Mouse (Mus musculus): Measurements from ENCODE around the gene Rapgef6. TPM values are rescaled to one million over a fixed set of nuclear protein-coding genes. Genes with fewer than 3 reads are reported as not detected.

The Rapgef6 gene
- polyA plus RNA-seq, 1 experiment from 2014 or later = 34.3 TPM

DNA sequence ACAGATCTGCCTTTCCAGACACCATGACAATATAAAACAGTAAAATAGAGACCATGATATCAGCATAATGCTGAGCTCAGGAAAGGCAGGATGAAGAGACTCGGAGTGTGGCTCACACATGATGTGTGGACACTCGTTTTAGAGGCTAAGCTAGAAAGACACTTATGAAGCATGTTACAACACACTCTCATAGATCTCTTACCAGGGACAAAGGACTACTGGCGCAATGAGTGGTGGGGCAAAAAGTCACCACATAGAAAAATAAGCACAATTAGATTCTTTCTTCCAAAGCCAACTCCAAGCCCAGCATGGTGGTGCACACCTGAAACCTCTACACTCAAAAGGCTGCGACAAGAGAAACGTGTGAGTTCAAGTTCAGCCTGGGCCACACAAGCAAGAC is 208.3 kb downstream of the Rapgef6 start:
- H3K36me3 ChIP-seq = peaks cover 76% of the 10 kb centered on the region
- WGBS = 91% methylated on average over 5 of the region's 5 CpGs

GRCm38 (mm10) chr11:54731367-54731766 is 208.7 kb downstream of the Rapgef6 start:
- Histone ChIP-seq H3K4me3 (no peak overlapping the region), H3K27me3 (ENCODE audit: low read depth, poor library complexity, severe bottlenecking) (no peaks in the 10 kb centered on the region), H3K27ac (no peak overlapping the region), H3K4me1 (no peaks in the 10 kb centered on the region), H3K36me3 (peaks cover 76% of the 10 kb centered on the region), H3K9me3 (replicated peaks) (no peaks in the 10 kb centered on the region)
- 81% methylated on average over 7 of the region's 7 CpGs for WGBS
- DNase-seq (ENCODE audit: low spot score) = no peak

More for the DNA sequence above, 208.3 kb downstream of the Rapgef6 start:
- no peak overlapping the region for H3K4me3 ChIP-seq
- H3K4me1 ChIP-seq = no peaks in the 10 kb centered on the region
- H3K27me3 ChIP-seq (ENCODE audit: low read depth, poor library complexity, severe bottlenecking) = no peaks in the 10 kb centered on the region
- H3K9me3 ChIP-seq (replicated peaks) = no peaks in the 10 kb centered on the region
- no peak overlapping the region for H3K27ac ChIP-seq
- DNase-seq (ENCODE audit: low spot score) = no peak

DNA sequence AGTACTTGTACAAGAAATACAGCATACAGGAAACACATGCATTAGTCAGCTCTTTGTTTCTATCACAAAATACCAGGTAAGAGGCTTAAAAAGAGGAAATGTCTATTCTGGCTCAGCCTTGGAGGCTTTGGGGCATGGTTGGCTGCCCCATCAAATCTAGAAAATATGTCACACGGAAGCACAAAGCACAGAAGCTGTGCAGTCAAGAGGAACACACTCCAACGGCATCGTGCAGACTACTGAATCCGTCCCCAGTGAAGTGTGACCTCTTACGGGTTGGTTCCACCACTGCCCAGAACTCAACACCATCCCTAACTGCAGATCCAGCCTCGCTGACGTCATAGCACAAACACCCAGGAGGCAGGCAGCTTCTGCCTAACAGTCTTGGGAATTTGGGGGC is 210.9 kb downstream of the Rapgef6 start:
- Histone ChIP-seq H3K36me3 (peaks cover 68% of the 10 kb centered on the region), H3K9me3 (replicated peaks) (no peaks in the 10 kb centered on the region), H3K27me3 (ENCODE audit: low read depth, poor library complexity, severe bottlenecking) (no peaks in the 10 kb centered on the region), H3K4me1 (no peaks in the 10 kb centered on the region), H3K4me3 (no peak overlapping the region), H3K27ac (no peak overlapping the region)
- WGBS = 91% methylated on average over 7 of the region's 7 CpGs
- DNase-seq (ENCODE audit: low spot score) = no peak

- DNase-seq (ENCODE audit: low spot score) = no peak
- Histone ChIP-seq H3K9me3 (replicated peaks) (no peaks in the 10 kb centered on the region), H3K4me3 (no peak overlapping the region), H3K27me3 (ENCODE audit: low read depth, poor library complexity, severe bottlenecking) (no peaks in the 10 kb centered on the region), H3K27ac (no peak overlapping the region), H3K36me3 (peaks cover 69% of the 10 kb centered on the region), H3K4me1 (no peaks in the 10 kb centered on the region)
- 95% methylated on average over 1 of the region's 1 CpGs for WGBS
These were observed 212.5 kb downstream of the Rapgef6 start for GRCm38 (mm10) chr11:54735114-54735513.

DNA sequence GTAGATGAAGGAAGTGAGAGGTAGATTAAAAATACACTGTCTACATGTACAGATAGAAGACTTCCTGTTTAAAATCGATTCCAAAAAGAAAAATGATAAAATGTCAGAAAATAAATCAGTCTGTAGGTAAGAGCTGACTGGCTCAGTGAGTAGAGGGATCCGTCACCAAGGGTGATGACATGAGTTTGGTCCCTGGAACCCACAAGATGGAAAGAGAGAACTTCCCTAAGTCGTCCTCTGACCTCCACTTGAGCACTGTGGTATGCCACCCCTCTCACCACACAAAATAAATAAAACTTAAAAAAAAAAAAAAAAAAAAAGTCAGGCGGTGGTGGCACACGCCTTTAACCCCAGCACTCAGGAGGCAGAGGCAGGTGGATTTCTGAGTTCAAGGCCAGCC is 214.3 kb downstream of the Rapgef6 start:
- DNase-seq (ENCODE audit: low spot score) = no peak
- no peak overlapping the region for H3K27ac ChIP-seq
- H3K4me3 ChIP-seq = no peak overlapping the region
- H3K9me3 ChIP-seq (replicated peaks) = no peaks in the 10 kb centered on the region
- no peaks in the 10 kb centered on the region for H3K4me1 ChIP-seq
- WGBS = 91% methylated on average over 5 of the region's 5 CpGs
- H3K36me3 ChIP-seq = peaks cover 71% of the 10 kb centered on the region
- no peaks in the 10 kb centered on the region for H3K27me3 ChIP-seq (ENCODE audit: low read depth, poor library complexity, severe bottlenecking)

- no peaks in the 10 kb centered on the region for H3K4me1 ChIP-seq
- peaks cover 65% of the 10 kb centered on the region for H3K36me3 ChIP-seq
- H3K9me3 ChIP-seq (replicated peaks) = no peaks in the 10 kb centered on the region
- no peak for DNase-seq (ENCODE audit: low spot score)
- 94% methylated on average over 4 of the region's 4 CpGs for WGBS
- no peak overlapping the region for H3K27ac ChIP-seq
- H3K4me3 ChIP-seq = no peak overlapping the region
- H3K27me3 ChIP-seq (ENCODE audit: low read depth, poor library complexity, severe bottlenecking) = no peaks in the 10 kb centered on the region
These were observed 216.5 kb downstream of the Rapgef6 start for GRCm38 (mm10) chr11:54739012-54739750.

DNA sequence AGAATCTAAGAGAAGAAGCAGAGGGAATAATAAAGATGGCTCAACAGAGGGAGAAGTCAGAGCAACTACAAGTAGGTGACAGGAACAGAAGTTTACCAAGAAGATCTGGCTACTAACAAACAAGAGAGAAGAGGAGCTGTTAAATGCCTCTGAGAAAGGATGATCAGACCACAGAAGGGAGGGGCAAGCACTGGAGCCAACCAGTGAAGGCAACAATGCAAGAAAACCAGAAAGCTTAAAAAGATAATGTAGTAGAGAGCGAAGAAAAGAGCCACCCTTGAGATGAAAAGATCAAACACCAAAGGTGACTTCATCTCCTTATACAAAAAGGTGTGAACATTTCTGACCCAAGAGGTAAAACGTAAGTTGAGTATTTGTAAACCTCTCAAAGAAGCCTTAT is 218.7 kb downstream of the Rapgef6 start:
- no peaks in the 10 kb centered on the region for H3K27me3 ChIP-seq (ENCODE audit: low read depth, poor library complexity, severe bottlenecking)
- WGBS = 96% methylated on average over 2 of the region's 2 CpGs
- H3K9me3 ChIP-seq (replicated peaks) = no peaks in the 10 kb centered on the region
- no peak for DNase-seq (ENCODE audit: low spot score)
- H3K36me3 ChIP-seq = peaks cover 48% of the 10 kb centered on the region
- H3K27ac ChIP-seq = no peak overlapping the region
- H3K4me1 ChIP-seq = no peaks in the 10 kb centered on the region
- no peak overlapping the region for H3K4me3 ChIP-seq

DNA sequence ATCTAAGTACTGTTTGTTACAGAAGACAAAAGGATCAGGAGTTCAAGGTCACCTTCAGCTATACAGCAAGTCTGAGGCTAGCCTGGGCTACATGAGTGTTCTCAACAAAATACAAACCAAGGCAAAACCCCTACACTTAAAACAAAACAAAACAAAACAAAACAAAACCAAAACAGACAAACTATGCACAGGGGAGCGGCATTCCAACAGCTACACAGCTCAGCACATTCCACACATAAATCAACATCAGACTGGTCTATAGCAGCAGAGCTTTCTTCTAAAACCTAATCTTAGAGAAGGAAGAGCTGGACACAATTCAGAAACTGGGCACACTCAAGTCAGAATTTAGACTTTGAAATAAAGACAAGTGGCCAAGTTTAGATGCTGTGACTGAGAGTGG is 221.6 kb downstream of the Rapgef6 start:
- Histone ChIP-seq H3K4me3 (no peak overlapping the region), H3K27me3 (ENCODE audit: low read depth, poor library complexity, severe bottlenecking) (no peaks in the 10 kb centered on the region), H3K27ac (no peak overlapping the region), H3K4me1 (no peaks in the 10 kb centered on the region), H3K9me3 (replicated peaks) (no peaks in the 10 kb centered on the region), H3K36me3 (peaks cover 51% of the 10 kb centered on the region)
- WGBS = 85% methylated on average over 1 of the region's 1 CpGs
- no peak for DNase-seq (ENCODE audit: low spot score)

Small RNA genes within 50 kb of the gene (microRNA-seq; reads per million reads assigned to microRNA genes)
- not detected for gene Gm26116

Other genes with a start within 250 kb of the Rapgef6 start
- gene Acsl6, start 219.0 kb upstream of the Rapgef6 start, polyA plus RNA-seq (2016; fragmentation: Nextera tagmentation; extraction: Ambion mirVana) = 1.5 and 1.7 TPM in 2 replicates
- not detected in 2 replicates for gene Meikin, start 152.2 kb upstream of the Rapgef6 start, polyA plus RNA-seq (2016; fragmentation: Nextera tagmentation; extraction: Ambion mirVana)
- gene Fnip1, start 84.6 kb upstream of the Rapgef6 start, polyA plus RNA-seq (2016; fragmentation: Nextera tagmentation; extraction: Ambion mirVana) = 7.6 and 9.9 TPM in 2 replicates